Mouse (Mus musculus): ENCODE results near the gene Kel. TPM values are rescaled to one million over a fixed set of nuclear protein-coding genes. Genes with fewer than 3 reads are reported as not detected.

Gene Kel
- polyA plus RNA-seq, 1 experiment: not detected

DNA sequence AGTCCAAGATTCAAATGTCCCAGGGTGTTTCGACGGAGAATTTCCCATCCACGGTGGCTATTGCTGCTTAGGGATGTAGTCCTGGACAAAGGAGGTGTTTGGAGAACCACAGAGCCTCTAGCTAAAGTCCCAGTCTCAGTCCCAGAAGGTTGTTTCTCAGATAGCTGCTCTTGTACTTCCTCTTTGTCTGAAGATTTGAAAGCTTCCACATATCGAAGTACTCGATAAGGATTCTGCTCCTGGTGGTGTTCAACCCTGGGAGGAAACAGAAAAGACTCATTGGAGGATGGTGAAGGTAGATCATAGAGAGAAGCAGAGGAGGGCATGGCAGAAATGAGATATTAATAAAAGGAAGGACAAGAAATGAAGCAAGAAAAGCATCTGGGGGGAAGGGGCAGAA lies 51.0 kb downstream of the Kel start:
- no peak overlapping the region for H3K4me3 ChIP-seq (ENCODE audit: insufficient read depth, low read length)
- TF ChIP-seq CTCF (IDR thresholded peaks at IDR 0.05; ENCODE audit: low read depth, low read length) (no peak), POLR2A (IDR thresholded peaks at IDR 0.05; ENCODE audit: borderline replicate concordance, low read depth, low read length) (no peak)
- H3K4me1 ChIP-seq (ENCODE audit: control insufficient read depth, insufficient read depth, low read length): no peaks in the 10 kb centered on the region
- no peak overlapping the region for H3K27ac ChIP-seq (ENCODE audit: insufficient read depth, low read depth, low read length)

DNA sequence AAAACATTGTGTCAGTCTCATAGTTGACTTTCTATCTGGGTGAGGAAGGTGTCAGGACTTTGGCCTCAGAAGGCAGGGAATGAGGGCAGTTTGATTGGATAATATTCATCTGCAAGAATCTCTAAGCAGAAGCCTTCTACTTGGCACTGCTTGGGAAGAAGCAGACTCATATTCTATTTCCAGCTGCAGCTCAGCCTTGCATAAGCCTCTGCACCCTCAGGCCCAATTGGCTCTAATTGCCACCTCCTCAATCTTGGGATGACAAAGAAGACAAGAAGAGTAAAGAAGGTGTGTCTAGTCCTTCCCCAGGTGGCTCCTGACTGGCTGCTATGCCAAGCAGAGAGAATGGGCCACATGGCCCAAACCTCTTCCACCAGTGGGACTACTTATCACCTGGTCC lies 57.5 kb downstream of the Kel start:
- TF ChIP-seq CTCF (IDR thresholded peaks at IDR 0.05; ENCODE audit: low read depth, low read length): no peak
- no peak for TF ChIP-seq POLR2A (IDR thresholded peaks at IDR 0.05; ENCODE audit: borderline replicate concordance, low read depth, low read length)
- Histone ChIP-seq H3K27ac (ENCODE audit: insufficient read depth, low read depth, low read length) (no peak overlapping the region), H3K4me3 (ENCODE audit: insufficient read depth, low read length) (no peak overlapping the region), H3K4me1 (ENCODE audit: control insufficient read depth, insufficient read depth, low read length) (no peaks in the 10 kb centered on the region)

DNA sequence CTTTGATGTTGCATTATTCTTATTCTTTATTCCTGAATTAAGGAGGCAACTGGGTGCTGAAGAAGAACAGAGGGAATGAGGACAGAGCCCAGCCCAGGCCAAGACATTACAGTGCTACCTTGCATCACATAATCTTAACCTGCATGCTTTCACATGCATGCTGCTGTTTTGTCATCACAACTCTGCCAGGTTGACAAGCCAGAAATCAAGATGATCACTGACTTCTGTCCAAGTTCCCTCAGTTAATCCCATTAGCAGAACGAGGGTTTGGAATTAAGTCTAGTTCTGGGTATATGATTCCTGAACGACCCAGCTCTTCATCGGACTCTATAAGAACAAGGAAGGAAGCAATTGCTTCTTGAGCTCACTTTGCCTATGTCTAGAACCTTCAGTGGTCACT lies 57.9 kb downstream of the Kel start:
- H3K4me3 ChIP-seq (ENCODE audit: insufficient read depth, low read length): no peak overlapping the region
- H3K27ac ChIP-seq (ENCODE audit: insufficient read depth, low read depth, low read length): no peak overlapping the region
- no peaks in the 10 kb centered on the region for H3K4me1 ChIP-seq (ENCODE audit: control insufficient read depth, insufficient read depth, low read length)
- TF ChIP-seq CTCF (IDR thresholded peaks at IDR 0.05; ENCODE audit: low read depth, low read length): no peak
- no peak for TF ChIP-seq POLR2A (IDR thresholded peaks at IDR 0.05; ENCODE audit: borderline replicate concordance, low read depth, low read length)

DNA sequence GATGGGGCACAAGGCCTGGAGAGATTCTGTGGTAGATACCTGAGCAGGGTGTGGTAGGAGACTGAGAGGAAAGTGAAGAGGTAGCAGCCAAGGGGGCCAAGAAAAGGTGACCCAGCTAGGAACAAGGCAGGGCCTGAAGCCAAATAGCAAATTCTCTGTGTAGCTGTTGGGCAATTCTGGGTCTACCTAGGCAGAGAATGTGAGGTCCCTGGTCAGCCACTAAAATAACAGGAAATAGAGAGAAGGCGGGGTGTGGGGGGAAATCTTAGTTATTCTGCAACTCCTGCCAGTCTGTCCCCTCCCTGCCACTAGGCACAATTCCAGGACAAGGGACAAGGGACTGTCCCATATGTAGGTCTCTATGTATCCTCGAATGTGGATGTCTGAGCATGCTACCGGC lies 60.9 kb downstream of the Kel start:
- Histone ChIP-seq H3K4me3 (ENCODE audit: insufficient read depth, low read length) (no peak overlapping the region), H3K4me1 (ENCODE audit: control insufficient read depth, insufficient read depth, low read length) (no peaks in the 10 kb centered on the region), H3K27ac (ENCODE audit: insufficient read depth, low read depth, low read length) (no peak overlapping the region)
- no peak for TF ChIP-seq CTCF (IDR thresholded peaks at IDR 0.05; ENCODE audit: low read depth, low read length)
- TF ChIP-seq POLR2A (IDR thresholded peaks at IDR 0.05; ENCODE audit: borderline replicate concordance, low read depth, low read length): no peak

DNA sequence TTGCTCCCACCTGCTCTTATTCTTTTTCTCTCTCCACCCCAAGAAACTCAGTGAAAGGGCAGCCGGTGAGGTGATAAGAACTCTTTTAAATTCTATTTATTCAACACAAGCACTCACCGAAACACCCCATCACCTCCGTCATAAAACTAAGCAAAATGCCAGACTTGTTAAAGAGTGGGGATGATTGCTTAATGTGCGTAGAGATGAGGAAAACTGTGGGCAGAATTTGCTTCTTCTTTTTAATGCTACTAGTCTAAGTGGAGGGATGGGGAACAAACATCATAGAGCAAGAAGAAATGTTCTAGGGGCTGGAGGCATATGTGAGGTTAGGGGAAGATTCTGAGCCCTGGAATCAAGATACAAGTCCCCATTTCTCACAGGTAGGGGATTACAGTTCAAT lies 61.4 kb downstream of the Kel start:
- Histone ChIP-seq H3K27ac (ENCODE audit: insufficient read depth, low read depth, low read length) (no peak overlapping the region), H3K4me1 (ENCODE audit: control insufficient read depth, insufficient read depth, low read length) (no peaks in the 10 kb centered on the region), H3K4me3 (ENCODE audit: insufficient read depth, low read length) (no peak overlapping the region)
- no peak for TF ChIP-seq POLR2A (IDR thresholded peaks at IDR 0.05; ENCODE audit: borderline replicate concordance, low read depth, low read length)
- TF ChIP-seq CTCF (IDR thresholded peaks at IDR 0.05; ENCODE audit: low read depth, low read length): no peak

DNA sequence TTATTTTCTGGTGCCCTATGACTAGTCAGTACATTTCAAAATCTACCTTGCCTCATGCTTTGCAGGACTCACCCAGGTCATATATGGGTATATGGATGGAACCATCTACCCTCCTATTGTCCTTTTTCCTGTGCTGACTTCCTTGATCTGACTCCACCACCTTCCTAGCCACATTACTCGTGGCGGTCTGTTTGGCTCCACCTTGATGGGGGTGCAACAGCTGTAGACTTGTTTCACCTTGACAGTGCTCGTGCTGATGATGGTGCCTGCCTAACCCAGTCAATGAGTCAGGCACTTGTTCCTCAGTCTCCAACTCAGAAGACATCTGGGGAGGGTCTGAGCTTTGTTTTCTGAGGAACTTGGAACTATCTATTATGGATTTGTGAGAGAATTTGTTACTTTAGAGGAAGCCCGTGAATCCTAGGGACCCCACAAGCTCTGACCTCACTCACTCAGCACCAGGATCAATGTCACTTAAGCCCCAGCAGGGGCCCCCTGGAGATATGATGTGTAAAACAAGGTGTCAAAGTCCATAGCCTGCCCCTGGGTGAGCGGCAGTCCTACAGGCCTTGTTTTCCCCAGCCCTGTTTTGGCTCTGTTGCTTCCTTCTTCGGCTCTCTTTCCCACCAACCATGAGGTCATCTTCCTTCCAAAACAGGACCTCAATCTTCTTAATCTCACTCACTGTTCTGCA lies 62.8 kb downstream of the Kel start:
- Histone ChIP-seq H3K4me3 (ENCODE audit: insufficient read depth, low read length) (no peak overlapping the region), H3K4me1 (ENCODE audit: control insufficient read depth, insufficient read depth, low read length) (no peaks in the 10 kb centered on the region), H3K27ac (ENCODE audit: insufficient read depth, low read depth, low read length) (no peak overlapping the region)
- TF ChIP-seq POLR2A (IDR thresholded peaks at IDR 0.05; ENCODE audit: borderline replicate concordance, low read depth, low read length) (no peak), CTCF (IDR thresholded peaks at IDR 0.05; ENCODE audit: low read depth, low read length) (no peak)

DNA sequence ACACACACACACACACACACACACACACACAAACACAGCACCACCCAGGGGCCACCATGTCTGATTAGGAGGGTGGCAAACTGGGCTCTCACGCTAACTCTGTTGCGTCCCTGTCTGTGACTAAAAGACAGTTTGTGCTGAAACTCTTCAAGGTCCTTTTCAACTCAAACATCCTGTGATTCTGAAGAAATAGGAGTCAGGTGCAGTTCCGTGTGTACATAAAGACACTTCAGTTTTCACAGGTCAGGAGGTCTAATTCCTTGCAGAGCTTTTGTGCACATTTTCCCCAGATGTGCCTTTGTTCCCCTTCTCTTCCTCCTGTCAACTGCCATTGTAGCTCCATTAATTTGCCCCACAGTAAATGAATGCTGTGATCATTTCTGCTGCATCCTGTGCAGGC lies 63.7 kb downstream of the Kel start:
- Histone ChIP-seq H3K4me3 (ENCODE audit: insufficient read depth, low read length) (no peak overlapping the region), H3K4me1 (ENCODE audit: control insufficient read depth, insufficient read depth, low read length) (no peaks in the 10 kb centered on the region), H3K27ac (ENCODE audit: insufficient read depth, low read depth, low read length) (no peak overlapping the region)
- TF ChIP-seq POLR2A (IDR thresholded peaks at IDR 0.05; ENCODE audit: borderline replicate concordance, low read depth, low read length): no peak
- TF ChIP-seq CTCF (IDR thresholded peaks at IDR 0.05; ENCODE audit: low read depth, low read length): no peak

DNA sequence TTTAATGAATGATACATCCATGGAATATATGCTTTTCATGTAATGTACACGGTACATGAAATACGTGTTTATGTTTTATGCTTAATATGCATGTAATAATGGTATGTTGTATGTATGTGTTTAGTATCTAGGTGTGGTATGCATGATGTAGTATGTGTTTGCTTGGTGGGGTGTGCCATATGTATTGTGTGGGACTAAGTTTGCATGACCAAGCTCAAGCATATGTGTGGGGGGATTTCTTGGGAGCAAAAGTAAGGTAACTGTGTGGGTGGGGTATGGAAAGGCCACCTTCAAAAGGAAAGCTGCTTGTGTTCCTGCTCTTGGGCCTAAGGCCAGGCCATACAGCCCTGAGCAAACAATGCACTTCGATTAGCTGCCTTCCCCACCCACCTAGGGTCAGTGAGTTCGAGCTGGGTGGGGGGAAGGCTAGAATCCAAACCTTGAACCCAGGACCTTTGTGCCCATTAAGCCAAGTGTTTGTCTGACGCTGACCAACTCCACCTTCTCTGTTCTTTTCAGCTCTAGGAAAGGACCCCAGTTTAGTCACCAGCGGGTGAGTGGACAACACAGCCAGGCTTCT lies 66.1 kb downstream of the Kel start:
- no peak for TF ChIP-seq POLR2A (IDR thresholded peaks at IDR 0.05; ENCODE audit: borderline replicate concordance, low read depth, low read length)
- TF ChIP-seq CTCF (IDR thresholded peaks at IDR 0.05; ENCODE audit: low read depth, low read length): no peak
- Histone ChIP-seq H3K4me3 (ENCODE audit: insufficient read depth, low read length) (no peak overlapping the region), H3K27ac (ENCODE audit: insufficient read depth, low read depth, low read length) (no peak overlapping the region)

DNA sequence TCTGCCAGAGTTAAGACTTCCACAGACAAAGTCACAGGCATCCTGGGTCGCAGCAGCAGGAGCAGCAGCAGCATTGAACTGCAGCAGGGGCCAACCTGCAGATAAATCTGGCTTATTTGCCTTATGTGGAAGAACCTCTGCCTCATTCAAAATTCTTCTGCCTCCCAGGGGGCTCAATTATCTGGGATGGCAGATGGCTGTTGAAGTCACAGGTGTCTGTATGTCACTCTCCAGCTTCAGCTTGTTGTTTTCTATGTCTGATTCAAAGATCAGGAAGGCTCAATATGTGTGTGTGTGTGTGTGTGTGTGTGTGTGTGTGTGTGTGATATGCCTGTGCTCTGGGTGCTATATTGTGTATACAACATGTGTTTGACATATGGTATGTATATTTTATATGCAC lies 66.7 kb downstream of the Kel start:
- Histone ChIP-seq H3K4me3 (ENCODE audit: insufficient read depth, low read length) (no peak overlapping the region), H3K27ac (ENCODE audit: insufficient read depth, low read depth, low read length) (no peak overlapping the region), H3K4me1 (ENCODE audit: control insufficient read depth, insufficient read depth, low read length) (no peaks in the 10 kb centered on the region)
- no peak for TF ChIP-seq CTCF (IDR thresholded peaks at IDR 0.05; ENCODE audit: low read depth, low read length)
- TF ChIP-seq POLR2A (IDR thresholded peaks at IDR 0.05; ENCODE audit: borderline replicate concordance, low read depth, low read length): no peak

More for the DNA sequence above, 66.1 kb downstream of the Kel start:
- no peaks in the 10 kb centered on the region for H3K4me1 ChIP-seq (ENCODE audit: control insufficient read depth, insufficient read depth, low read length)

Other genes starting within 250 kb of the Kel start
- not detected in 2 replicates for gene Prss1, start 245.4 kb downstream of the Kel start, polyA plus RNA-seq (2012; ENCODE audit: insufficient read depth, insufficient read length, missing spikeins)
- not detected in 2 replicates for gene Prss2, start 182.6 kb downstream of the Kel start, polyA plus RNA-seq (2012; ENCODE audit: insufficient read depth, insufficient read length, missing spikeins)
- 0.83 and 0.93 TPM in 2 replicates for gene Ephb6, start 98.9 kb downstream of the Kel start, polyA plus RNA-seq (2012; ENCODE audit: insufficient read depth, insufficient read length, missing spikeins)
- not detected in 2 replicates for gene Trpv6, start 67.9 kb downstream of the Kel start, polyA plus RNA-seq (2012; ENCODE audit: insufficient read depth, insufficient read length, missing spikeins)
- gene Trpv5, start 23.6 kb downstream of the Kel start, polyA plus RNA-seq (2012; ENCODE audit: insufficient read depth, insufficient read length, missing spikeins): not detected in 2 replicates
- not detected in 2 replicates for gene Llcfc1, start 19.9 kb downstream of the Kel start, polyA plus RNA-seq (2012; ENCODE audit: insufficient read depth, insufficient read length, missing spikeins)
- not detected in 2 replicates for gene Olfr459, start 70.8 kb upstream of the Kel start, polyA plus RNA-seq (2012; ENCODE audit: insufficient read depth, insufficient read length, missing spikeins)
- not detected in 2 replicates for gene Pip, start 143.2 kb upstream of the Kel start, polyA plus RNA-seq (2012; ENCODE audit: insufficient read depth, insufficient read length, missing spikeins)
- not detected in 2 replicates for gene Sval2, start 148.7 kb upstream of the Kel start, polyA plus RNA-seq (2012; ENCODE audit: insufficient read depth, insufficient read length, missing spikeins)
- gene Sval1, start 247.3 kb upstream of the Kel start, polyA plus RNA-seq (2012; ENCODE audit: insufficient read depth, insufficient read length, missing spikeins): not detected in 2 replicates